Mouse (Mus musculus) limb, embryonic 15.5 days (tissue): ENCODE measurements around the gene Slf2. TPM values are rescaled to one million over a fixed set of nuclear protein-coding genes. Genes with fewer than 3 reads are reported as not detected.

Source experiments
- ATAC-seq: fragments of 200-750 bp; cut with Nextera tagmentation; 2 replicates; pipeline ENCODE4 v1.8.0; 2017; ENCODE audit warnings: low read depth, moderate TSS enrichment; ENCODE audit not compliant: insufficient number of reproducible peaks, low FRiP score, low TSS enrichment
- H3K27ac ChIP-seq: fragments of 300-500 bp; sonication (generic); 2 replicates; pipeline ENCODE4 v1.5.1; 2015; ENCODE audit warnings: moderate library complexity, mild to moderate bottlenecking, inconsistent platforms
- H3K27me3 ChIP-seq: fragments of 300-500 bp; sonication (generic); 2 replicates; pipeline ENCODE4 v1.6.1; 2015; ENCODE audit warnings: inconsistent platforms
- H3K36me3 ChIP-seq: fragments of 300-500 bp; sonication (generic); 2 replicates; pipeline ENCODE4 v1.6.1; 2015; ENCODE audit warnings: inconsistent platforms
- H3K4me1 ChIP-seq: fragments of 300-500 bp; sonication (generic); 2 replicates; pipeline ENCODE4 v1.6.1; 2015; ENCODE audit warnings: inconsistent platforms
- H3K4me2 ChIP-seq: fragments of 300-500 bp; sonication (generic); 2 replicates; pipeline ENCODE4 v1.6.1; 2015; ENCODE audit warnings: mild to moderate bottlenecking, inconsistent platforms
- H3K4me3 ChIP-seq: fragments of 300-500 bp; sonication (generic); 2 replicates; pipeline ENCODE4 v1.5.1; 2015; ENCODE audit warnings: mild to moderate bottlenecking, inconsistent platforms
- H3K9ac ChIP-seq: fragments of 300-500 bp; sonication (generic); 2 replicates; pipeline ENCODE4 v1.6.1; 2015; ENCODE audit warnings: inconsistent platforms
- H3K9me3 ChIP-seq: fragments of 300-500 bp; sonication (generic); 2 replicates; pipeline ENCODE4 v1.6.1; 2016; ENCODE audit warnings: inconsistent platforms
- WGBS: fragments of 180-500 bp; shearing (Covaris S2); methylation state at CpG from one replicate; pipeline ENCODE4 v1.1.7; 2015; 5-methylcytosine and 5-hydroxymethylcytosine counted together
- polyA plus RNA-seq: library from polyadenylated mRNA; unstranded; fragments of >200 nt; fragmentation: Nextera tagmentation; extraction: Ambion mirVana; gene quantifications from 2 replicates; pipeline ENCODE4 v1.2.1, GENCODE M21; 2015

Slf2 gene
- polyA plus RNA-seq, 1 experiment from 2014 or later: 29.1 TPM

- Histone ChIP-seq H3K4me1 (peaks cover 76% of the 10 kb centered on the region), H3K36me3 (peaks cover 13% of the 10 kb centered on the region), H3K4me2 (peak overlapping the region; percentile 90), H3K27me3 (no peaks in the 10 kb centered on the region), H3K27ac (peak overlapping the region; percentile 99), H3K9ac (peak overlapping the region; percentile 45; the same call in 1 of the 2 replicates), H3K9me3 (no peaks in the 10 kb centered on the region), H3K4me3 (peak overlapping the region; percentile 67)
- WGBS: under 1% methylated on average over 18 of the region's 18 CpGs
- ATAC-seq: peak; percentile 68
Observed at GRCm38 (mm10) chr19:45016341-45017215, 85.6 kb downstream of the Slf2 start.

GRCm38 (mm10) chr19:45017216-45017771, 86.3 kb downstream of the Slf2 start:
- peaks cover 78% of the 10 kb centered on the region for H3K4me1 ChIP-seq
- ATAC-seq: peak; percentile 32
- under 1% methylated on average over 25 of the region's 27 CpGs for WGBS

GRCm38 (mm10) chr19:45017909-45018308, 87.0 kb downstream of the Slf2 start:
- H3K27ac ChIP-seq: peak overlapping the region; percentile 99
- peak overlapping the region; percentile 90 for H3K4me2 ChIP-seq
- H3K27me3 ChIP-seq: no peaks in the 10 kb centered on the region
- peak overlapping the region; percentile 70 for H3K9ac ChIP-seq
- peak; percentile 59 for ATAC-seq
- under 1% methylated on average over 30 of the region's 48 CpGs for WGBS
- H3K36me3 ChIP-seq: peaks cover 15% of the 10 kb centered on the region
- no peaks in the 10 kb centered on the region for H3K9me3 ChIP-seq
- peak overlapping the region; percentile 67 for H3K4me3 ChIP-seq
- H3K4me1 ChIP-seq: peaks cover 71% of the 10 kb centered on the region

More at GRCm38 (mm10) chr19:45017216-45017771, 86.3 kb downstream of the Slf2 start:
- H3K36me3 ChIP-seq: peaks cover 12% of the 10 kb centered on the region
- H3K4me2 ChIP-seq: peak overlapping the region; percentile 90
- no peaks in the 10 kb centered on the region for H3K27me3 ChIP-seq
- peak overlapping the region; percentile 67 for H3K4me3 ChIP-seq
- H3K27ac ChIP-seq: peak overlapping the region; percentile 99
- H3K9me3 ChIP-seq: no peaks in the 10 kb centered on the region
- H3K9ac ChIP-seq: peak overlapping the region; percentile 70

- Histone ChIP-seq H3K4me2 (peak overlapping the region; percentile 90), H3K27ac (peak overlapping the region; percentile 99), H3K4me3 (peak overlapping the region; percentile 67), H3K9ac (peak overlapping the region; percentile 70), H3K27me3 (no peaks in the 10 kb centered on the region), H3K4me1 (peaks cover 67% of the 10 kb centered on the region), H3K9me3 (no peaks in the 10 kb centered on the region), H3K36me3 (peaks cover 17% of the 10 kb centered on the region)
- no peak for ATAC-seq
- WGBS: 2% methylated on average over 13 of the region's 13 CpGs
Observed at GRCm38 (mm10) chr19:45018351-45018831, 87.4 kb downstream of the Slf2 start.

- Histone ChIP-seq H3K4me3 (peak overlapping the region; percentile 12), H3K27me3 (no peaks in the 10 kb centered on the region), H3K36me3 (peaks cover 34% of the 10 kb centered on the region), H3K4me2 (peak overlapping the region; percentile 29), H3K9ac (no peak overlapping the region), H3K4me1 (peaks cover 47% of the 10 kb centered on the region), H3K27ac (peak overlapping the region; percentile 61), H3K9me3 (no peaks in the 10 kb centered on the region)
- WGBS: 47% methylated on average over 6 of the region's 6 CpGs
- ATAC-seq: no peak
Observed at GRCm38 (mm10) chr19:45020348-45020747, 89.4 kb downstream of the Slf2 start.

- H3K9ac ChIP-seq: no peak overlapping the region
- no peak for ATAC-seq
- H3K4me2 ChIP-seq: peak overlapping the region; percentile 29; the same call in 1 of the 2 replicates
Observed at GRCm38 (mm10) chr19:45021362-45021761, 90.4 kb downstream of the Slf2 start.

GRCm38 (mm10) chr19:45023993-45024392, 93.0 kb downstream of the Slf2 start:
- Histone ChIP-seq H3K36me3 (peaks cover 70% of the 10 kb centered on the region), H3K4me1 (peaks cover 31% of the 10 kb centered on the region), H3K4me3 (no peak overlapping the region), H3K27ac (no peak overlapping the region), H3K4me2 (no peak overlapping the region), H3K9ac (no peak overlapping the region), H3K27me3 (no peaks in the 10 kb centered on the region), H3K9me3 (no peaks in the 10 kb centered on the region)
- 84% methylated on average over 11 of the region's 11 CpGs for WGBS
- no peak for ATAC-seq

More at GRCm38 (mm10) chr19:45021362-45021761, 90.4 kb downstream of the Slf2 start:
- Histone ChIP-seq H3K27me3 (no peaks in the 10 kb centered on the region), H3K27ac (no peak overlapping the region), H3K4me3 (peak overlapping the region; percentile 12; the same call in 1 of the 2 replicates), H3K36me3 (peaks cover 44% of the 10 kb centered on the region), H3K4me1 (peaks cover 38% of the 10 kb centered on the region), H3K9me3 (no peaks in the 10 kb centered on the region)
- 92% methylated on average over 15 of the region's 15 CpGs for WGBS

GRCm38 (mm10) chr19:45024775-45025174, 93.8 kb downstream of the Slf2 start:
- no peak overlapping the region for H3K4me3 ChIP-seq
- H3K9ac ChIP-seq: no peak overlapping the region
- H3K27me3 ChIP-seq: no peaks in the 10 kb centered on the region
- H3K4me2 ChIP-seq: no peak overlapping the region
- H3K36me3 ChIP-seq: peaks cover 71% of the 10 kb centered on the region
- 88% methylated on average over 20 of the region's 20 CpGs for WGBS
- H3K4me1 ChIP-seq: peaks cover 24% of the 10 kb centered on the region
- H3K27ac ChIP-seq: no peak overlapping the region
- ATAC-seq: no peak
- H3K9me3 ChIP-seq: no peaks in the 10 kb centered on the region

GRCm38 (mm10) chr19:45025937-45026568, 95.1 kb downstream of the Slf2 start:
- Histone ChIP-seq H3K9ac (no peak overlapping the region), H3K27ac (no peak overlapping the region), H3K4me2 (no peak overlapping the region), H3K4me1 (peaks cover 24% of the 10 kb centered on the region), H3K4me3 (no peak overlapping the region), H3K27me3 (no peaks in the 10 kb centered on the region), H3K9me3 (no peaks in the 10 kb centered on the region), H3K36me3 (peaks cover 71% of the 10 kb centered on the region)
- WGBS: 75% methylated on average over 37 of the region's 37 CpGs
- ATAC-seq: no peak

- Histone ChIP-seq H3K4me1 (peaks cover 27% of the 10 kb centered on the region), H3K9me3 (no peaks in the 10 kb centered on the region), H3K27ac (no peak overlapping the region), H3K4me3 (no peak overlapping the region), H3K27me3 (no peaks in the 10 kb centered on the region), H3K4me2 (no peak overlapping the region), H3K36me3 (peaks cover 62% of the 10 kb centered on the region), H3K9ac (no peak overlapping the region)
- 70% methylated on average over 6 of the region's 6 CpGs for WGBS
- no peak for ATAC-seq
Observed at GRCm38 (mm10) chr19:45026958-45027670, 96.2 kb downstream of the Slf2 start.

- H3K27ac ChIP-seq: no peak overlapping the region
- H3K9me3 ChIP-seq: no peaks in the 10 kb centered on the region
- no peaks in the 10 kb centered on the region for H3K27me3 ChIP-seq
- H3K4me2 ChIP-seq: no peak overlapping the region
- no peak for ATAC-seq
- no peak overlapping the region for H3K9ac ChIP-seq
- WGBS: 83% methylated on average over 6 of the region's 6 CpGs
- H3K36me3 ChIP-seq: peaks cover 56% of the 10 kb centered on the region
- H3K4me1 ChIP-seq: peaks cover 34% of the 10 kb centered on the region
- no peak overlapping the region for H3K4me3 ChIP-seq
Observed at GRCm38 (mm10) chr19:45027848-45028247, 96.9 kb downstream of the Slf2 start.
